Mouse (Mus musculus): ENCODE data around the gene Nova1. TPM values are rescaled to one million over a fixed set of nuclear protein-coding genes. Genes with fewer than 3 reads are reported as not detected.

The Nova1 gene
- total RNA-seq, 1 experiment = 1.6 TPM

DNA sequence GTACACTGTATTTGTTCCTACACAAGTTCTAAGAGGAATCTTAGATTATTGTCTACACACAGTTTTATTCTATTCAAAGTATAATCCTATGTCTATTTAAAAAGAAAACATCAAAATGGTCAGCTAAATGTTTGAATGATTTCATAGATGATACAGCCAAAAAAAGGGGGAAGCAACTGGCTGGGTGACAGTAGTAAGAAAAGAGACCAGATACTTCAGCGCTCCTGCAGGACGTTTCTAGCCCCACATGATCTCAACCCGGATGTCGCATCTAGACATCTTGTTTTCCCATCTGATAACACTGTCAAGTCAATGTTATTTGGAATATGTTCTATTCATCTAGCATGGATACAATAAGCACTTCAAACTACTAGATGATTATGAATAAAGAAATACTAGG, 99.7 kb downstream of the Nova1 start:
- Histone ChIP-seq H3K9me3 (ENCODE audit: control insufficient read depth, insufficient read depth, low read depth, low read length) (no peaks in the 10 kb centered on the region), H3K27ac (ENCODE audit: insufficient read depth, low read depth, low read length, poor library complexity, severe bottlenecking) (no peak overlapping the region), H3K4me1 (ENCODE audit: control insufficient read depth in 2 of 2, insufficient read depth in 2 of 2, low read length in 2 of 2, poor library complexity in 1 of 2) (no peaks in the 10 kb centered on the region), H3K4me3 (ENCODE audit: insufficient read depth in 1 of 2, low read depth in 1 of 2, low read length in 2 of 2, poor library complexity in 1 of 2, severe bottlenecking in 1 of 2) (no peak overlapping the region), H3K9ac (ENCODE audit: insufficient read depth, low read depth, low read length, poor library complexity, severe bottlenecking) (no peak overlapping the region), H3K36me3 (ENCODE audit: control insufficient read depth, insufficient read depth, low read length, poor library complexity, severe bottlenecking) (no peaks in the 10 kb centered on the region)
- DNase-seq (ENCODE audit: low read depth, low spot score) = no peak
- TF ChIP-seq ZC3H11A (IDR thresholded peaks at IDR 0.05; ENCODE audit: borderline replicate concordance, low read depth, low read length) (no peak), HCFC1 (IDR thresholded peaks at IDR 0.05; ENCODE audit: borderline replicate concordance, insufficient read depth, low read length) (no peak), ZNF384 (IDR thresholded peaks at IDR 0.05; ENCODE audit: low read depth, low read length) (no peak), MAFK (IDR thresholded peaks at IDR 0.05; ENCODE audit: insufficient read depth, low read depth, low read length) (no peak), CHD2 (IDR thresholded peaks at IDR 0.05; ENCODE audit: low read depth, low read length) (no peak)
- in situ Hi-C loops (cut with MboI; ENCODE audit: low sequenced_read_pairs in 2 of 2, unreplicated experiment in 2 of 2) = no loop called here

DNA sequence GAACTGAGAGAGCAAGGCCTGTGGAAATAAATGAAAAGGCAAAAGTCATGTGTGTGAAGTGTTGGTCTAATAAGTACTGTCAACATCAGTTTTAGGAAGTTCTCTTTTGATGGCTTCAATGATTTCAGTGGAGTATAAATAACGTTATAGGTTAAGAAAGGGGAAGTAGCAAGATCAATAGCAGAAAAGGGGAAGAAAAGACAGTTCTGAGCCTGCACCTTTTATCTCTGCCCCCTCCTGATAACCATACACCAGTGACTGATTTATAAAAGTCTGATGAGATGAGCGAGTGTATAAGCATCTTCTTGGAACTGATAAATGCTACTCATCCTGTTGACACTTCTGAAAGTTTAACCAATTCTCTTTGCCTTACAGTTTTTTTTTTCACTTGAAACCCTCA, 108.6 kb downstream of the Nova1 start:
- H3K27ac ChIP-seq (ENCODE audit: insufficient read depth, low read depth, low read length, poor library complexity, severe bottlenecking) = no peak overlapping the region
- H3K9ac ChIP-seq (ENCODE audit: insufficient read depth, low read depth, low read length, poor library complexity, severe bottlenecking) = no peak overlapping the region
- no peaks in the 10 kb centered on the region for H3K9me3 ChIP-seq (ENCODE audit: control insufficient read depth, insufficient read depth, low read depth, low read length)
- TF ChIP-seq HCFC1 (IDR thresholded peaks at IDR 0.05; ENCODE audit: borderline replicate concordance, insufficient read depth, low read length) (no peak), CHD2 (IDR thresholded peaks at IDR 0.05; ENCODE audit: low read depth, low read length) (no peak), ZNF384 (IDR thresholded peaks at IDR 0.05; ENCODE audit: low read depth, low read length) (no peak), ZC3H11A (IDR thresholded peaks at IDR 0.05; ENCODE audit: borderline replicate concordance, low read depth, low read length) (no peak), MAFK (IDR thresholded peaks at IDR 0.05; ENCODE audit: insufficient read depth, low read depth, low read length) (no peak)
- in situ Hi-C loops (cut with MboI; ENCODE audit: low sequenced_read_pairs in 2 of 2, unreplicated experiment in 2 of 2) = no loop called here
- no peak overlapping the region for H3K4me3 ChIP-seq (ENCODE audit: insufficient read depth in 1 of 2, low read depth in 1 of 2, low read length in 2 of 2, poor library complexity in 1 of 2, severe bottlenecking in 1 of 2)
- no peaks in the 10 kb centered on the region for H3K4me1 ChIP-seq (ENCODE audit: control insufficient read depth in 2 of 2, insufficient read depth in 2 of 2, low read length in 2 of 2, poor library complexity in 1 of 2)
- DNase-seq (ENCODE audit: low read depth, low spot score) = no peak
- H3K36me3 ChIP-seq (ENCODE audit: control insufficient read depth, insufficient read depth, low read length, poor library complexity, severe bottlenecking) = no peaks in the 10 kb centered on the region

DNA sequence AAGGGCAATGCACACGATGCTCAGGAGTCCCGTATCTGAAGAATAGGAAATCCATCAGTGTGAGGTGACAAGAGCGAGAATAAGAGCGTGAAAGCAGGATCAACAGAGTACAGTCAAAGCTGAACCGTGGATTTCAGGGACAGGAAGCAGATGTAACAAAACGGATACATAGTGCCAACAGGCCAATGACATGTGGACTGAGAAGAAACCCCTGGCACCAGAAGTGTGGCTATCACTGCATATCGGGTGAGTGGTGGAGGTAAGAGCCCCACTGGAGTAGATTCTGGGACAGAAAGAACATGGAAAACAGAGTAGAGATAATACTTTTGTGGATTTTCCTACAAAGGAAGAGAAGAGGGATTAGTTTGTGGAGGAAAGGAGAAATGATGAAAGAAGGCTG, 109.3 kb downstream of the Nova1 start:
- no peaks in the 10 kb centered on the region for H3K9me3 ChIP-seq (ENCODE audit: control insufficient read depth, insufficient read depth, low read depth, low read length)
- H3K27ac ChIP-seq (ENCODE audit: insufficient read depth, low read depth, low read length, poor library complexity, severe bottlenecking) = no peak overlapping the region
- in situ Hi-C loops (cut with MboI; ENCODE audit: low sequenced_read_pairs in 2 of 2, unreplicated experiment in 2 of 2) = no loop called here
- H3K4me3 ChIP-seq (ENCODE audit: insufficient read depth in 1 of 2, low read depth in 1 of 2, low read length in 2 of 2, poor library complexity in 1 of 2, severe bottlenecking in 1 of 2) = no peak overlapping the region
- TF ChIP-seq HCFC1 (IDR thresholded peaks at IDR 0.05; ENCODE audit: borderline replicate concordance, insufficient read depth, low read length) = no peak
- TF ChIP-seq CHD2 (IDR thresholded peaks at IDR 0.05; ENCODE audit: low read depth, low read length) = no peak
- no peak for TF ChIP-seq ZC3H11A (IDR thresholded peaks at IDR 0.05; ENCODE audit: borderline replicate concordance, low read depth, low read length)
- TF ChIP-seq ZNF384 (IDR thresholded peaks at IDR 0.05; ENCODE audit: low read depth, low read length) = no peak
- no peak for TF ChIP-seq MAFK (IDR thresholded peaks at IDR 0.05; ENCODE audit: insufficient read depth, low read depth, low read length)
- H3K4me1 ChIP-seq (ENCODE audit: control insufficient read depth in 2 of 2, insufficient read depth in 2 of 2, low read length in 2 of 2, poor library complexity in 1 of 2) = no peaks in the 10 kb centered on the region
- no peaks in the 10 kb centered on the region for H3K36me3 ChIP-seq (ENCODE audit: control insufficient read depth, insufficient read depth, low read length, poor library complexity, severe bottlenecking)
- no peak overlapping the region for H3K9ac ChIP-seq (ENCODE audit: insufficient read depth, low read depth, low read length, poor library complexity, severe bottlenecking)
- no peak for DNase-seq (ENCODE audit: low read depth, low spot score)

DNA sequence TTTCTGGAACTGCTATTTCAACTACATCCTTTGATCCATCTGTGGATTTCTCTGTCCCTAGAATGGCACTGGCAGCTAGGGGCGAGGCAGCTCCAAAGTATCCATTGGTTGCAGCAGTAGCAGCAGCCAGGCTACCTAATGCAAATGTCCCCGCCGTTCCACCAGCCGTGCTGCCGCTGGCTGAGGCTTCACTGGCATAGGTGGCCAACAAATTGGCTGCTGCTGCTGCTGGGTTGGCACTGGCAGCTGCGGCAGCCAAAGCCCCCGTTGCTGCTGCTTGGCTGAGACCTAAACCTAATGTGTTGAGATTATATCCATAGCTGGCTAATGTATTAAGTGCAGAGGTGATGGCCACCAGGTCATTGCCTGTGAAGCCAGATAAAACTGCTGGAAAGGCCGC, 118.5 kb downstream of the Nova1 start:
- DNase-seq (ENCODE audit: low read depth, low spot score) = no peak
- H3K27ac ChIP-seq (ENCODE audit: insufficient read depth, low read depth, low read length, poor library complexity, severe bottlenecking) = no peak overlapping the region
- H3K4me1 ChIP-seq (ENCODE audit: control insufficient read depth in 2 of 2, insufficient read depth in 2 of 2, low read length in 2 of 2, poor library complexity in 1 of 2) = no peaks in the 10 kb centered on the region
- in situ Hi-C loops (cut with MboI; ENCODE audit: low sequenced_read_pairs in 2 of 2, unreplicated experiment in 2 of 2) = no loop called here
- no peak overlapping the region for H3K4me3 ChIP-seq (ENCODE audit: insufficient read depth in 1 of 2, low read depth in 1 of 2, low read length in 2 of 2, poor library complexity in 1 of 2, severe bottlenecking in 1 of 2)
- TF ChIP-seq CHD2 (IDR thresholded peaks at IDR 0.05; ENCODE audit: low read depth, low read length) (no peak), MAFK (IDR thresholded peaks at IDR 0.05; ENCODE audit: insufficient read depth, low read depth, low read length) (no peak), HCFC1 (IDR thresholded peaks at IDR 0.05; ENCODE audit: borderline replicate concordance, insufficient read depth, low read length) (no peak), ZNF384 (IDR thresholded peaks at IDR 0.05; ENCODE audit: low read depth, low read length) (no peak), ZC3H11A (IDR thresholded peaks at IDR 0.05; ENCODE audit: borderline replicate concordance, low read depth, low read length) (no peak)
- H3K9ac ChIP-seq (ENCODE audit: insufficient read depth, low read depth, low read length, poor library complexity, severe bottlenecking) = no peak overlapping the region
- no peaks in the 10 kb centered on the region for H3K9me3 ChIP-seq (ENCODE audit: control insufficient read depth, insufficient read depth, low read depth, low read length)
- no peaks in the 10 kb centered on the region for H3K36me3 ChIP-seq (ENCODE audit: control insufficient read depth, insufficient read depth, low read length, poor library complexity, severe bottlenecking)

DNA sequence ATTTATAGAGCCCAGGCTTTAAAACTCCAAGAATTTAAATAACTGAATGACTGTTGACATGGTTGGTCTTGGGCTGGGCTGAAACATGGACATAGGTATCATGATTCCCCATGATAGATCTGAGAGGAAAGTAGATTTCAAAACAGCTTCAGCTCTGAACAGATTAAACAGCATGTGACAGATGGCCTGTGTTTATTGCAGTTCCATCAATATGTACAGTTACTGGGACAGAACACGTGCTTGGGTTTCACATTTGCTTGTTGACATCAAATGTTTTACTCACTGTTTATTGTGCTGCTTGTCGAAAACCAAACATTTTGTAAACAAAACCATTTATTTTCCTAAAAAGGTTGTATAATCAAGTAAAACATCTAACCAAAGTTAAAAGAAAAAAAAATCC, 142.4 kb downstream of the Nova1 start:
- Histone ChIP-seq H3K27ac (ENCODE audit: insufficient read depth, low read depth, low read length, poor library complexity, severe bottlenecking) (no peak overlapping the region), H3K4me1 (ENCODE audit: control insufficient read depth in 2 of 2, insufficient read depth in 2 of 2, low read length in 2 of 2, poor library complexity in 1 of 2) (no peaks in the 10 kb centered on the region), H3K9ac (ENCODE audit: insufficient read depth, low read depth, low read length, poor library complexity, severe bottlenecking) (no peak overlapping the region), H3K4me3 (ENCODE audit: insufficient read depth in 1 of 2, low read depth in 1 of 2, low read length in 2 of 2, poor library complexity in 1 of 2, severe bottlenecking in 1 of 2) (no peak overlapping the region), H3K9me3 (ENCODE audit: control insufficient read depth, insufficient read depth, low read depth, low read length) (no peaks in the 10 kb centered on the region), H3K36me3 (ENCODE audit: control insufficient read depth, insufficient read depth, low read length, poor library complexity, severe bottlenecking) (no peaks in the 10 kb centered on the region)
- DNase-seq (ENCODE audit: low read depth, low spot score) = no peak
- TF ChIP-seq HCFC1 (IDR thresholded peaks at IDR 0.05; ENCODE audit: borderline replicate concordance, insufficient read depth, low read length) (no peak), ZC3H11A (IDR thresholded peaks at IDR 0.05; ENCODE audit: borderline replicate concordance, low read depth, low read length) (no peak), ZNF384 (IDR thresholded peaks at IDR 0.05; ENCODE audit: low read depth, low read length) (no peak), MAFK (IDR thresholded peaks at IDR 0.05; ENCODE audit: insufficient read depth, low read depth, low read length) (no peak), CHD2 (IDR thresholded peaks at IDR 0.05; ENCODE audit: low read depth, low read length) (no peak)
- in situ Hi-C loops (cut with MboI; ENCODE audit: low sequenced_read_pairs in 2 of 2, unreplicated experiment in 2 of 2) = no loop called here
